Mouse (Mus musculus) G1E-ER4 (cell line): ENCODE data around the gene Mapkapk3. TPM values are rescaled to one million over a fixed set of nuclear protein-coding genes. Genes with fewer than 3 reads are reported as not detected.

Experiments
- GATA1 ChIP-seq: IDR thresholded peaks from one replicate; pipeline ENCODE4 v1.8.0; 2012; ENCODE audit warnings: low read length, inconsistent platforms
- polyA plus RNA-seq: library from polyadenylated mRNA; stranded (reverse); fragments of >175 nt; gene quantifications from 2 replicates; pipeline ENCODE4 v1.2.3, GENCODE M21; 2012

The Mapkapk3 gene
- polyA plus RNA-seq, 1 experiment = 51.9 TPM

DNA sequence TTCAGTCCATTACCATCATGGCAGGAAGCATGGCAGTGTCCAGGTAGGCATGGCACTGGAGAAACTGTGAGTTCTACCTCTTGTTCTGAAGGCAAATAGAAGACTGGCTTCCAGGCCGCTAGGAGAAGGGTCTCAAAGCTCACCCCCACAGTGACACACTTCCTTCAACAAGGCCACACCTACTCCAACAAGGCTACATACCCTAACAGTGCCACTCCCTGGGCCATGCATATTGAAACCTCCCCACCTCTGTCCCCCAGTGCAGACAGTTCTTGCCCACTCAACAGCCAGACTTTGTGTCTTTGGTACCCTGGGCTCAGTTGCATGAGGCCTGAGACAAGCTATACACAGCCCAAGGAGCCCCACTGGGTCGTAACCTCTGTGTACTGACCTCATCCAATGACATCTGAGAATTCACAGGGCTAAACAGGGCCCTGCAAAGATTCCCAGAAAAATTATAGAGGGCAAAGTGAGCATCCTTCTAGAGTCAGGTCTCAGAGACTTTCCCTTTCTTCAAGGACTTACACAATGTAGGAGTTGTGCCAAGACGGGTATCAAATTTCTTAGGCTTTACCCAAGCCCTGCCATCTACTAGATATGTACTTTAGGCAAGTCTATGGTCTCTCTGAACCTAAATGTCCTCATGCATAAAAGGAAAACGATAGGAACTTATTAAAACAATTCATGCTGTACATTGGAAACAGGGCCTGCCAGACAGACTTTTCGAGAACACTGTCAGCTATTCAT is 8.3 kb downstream of the Mapkapk3 start:
- no peak for TF ChIP-seq GATA1

DNA sequence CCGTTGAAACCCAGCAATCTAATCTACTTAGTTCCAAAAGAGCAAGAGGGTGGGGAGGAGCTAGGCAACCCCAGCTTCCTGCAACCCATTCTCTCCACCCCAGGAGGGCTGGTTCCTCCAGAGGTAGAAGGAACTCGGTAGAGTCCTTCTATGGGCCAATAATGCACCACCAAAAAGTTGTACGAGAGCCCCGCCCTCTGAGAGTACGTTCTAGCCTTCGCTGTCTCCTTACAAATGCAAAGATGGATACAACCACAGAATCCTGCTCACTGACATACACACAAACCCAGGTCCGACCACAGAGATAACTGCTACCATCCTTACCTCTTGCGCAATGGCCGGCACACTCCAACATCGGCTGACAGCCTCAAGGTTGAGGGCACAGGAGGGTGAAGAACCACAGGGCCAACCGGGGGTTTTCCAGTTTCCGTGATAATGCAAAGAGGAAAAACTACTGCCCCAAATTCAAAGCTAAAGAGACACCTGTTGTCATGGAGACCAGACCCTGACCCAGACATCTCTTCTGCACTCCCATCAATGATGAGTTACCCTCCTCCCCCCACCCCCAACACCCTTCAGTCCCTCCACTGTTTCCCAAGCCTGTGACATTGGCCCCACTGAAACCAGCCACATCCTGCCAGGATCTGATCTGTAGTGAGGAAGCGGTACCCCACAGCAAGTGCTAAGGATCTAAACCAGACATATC is 9.2 kb downstream of the Mapkapk3 start:
- TF ChIP-seq GATA1 = no peak

DNA sequence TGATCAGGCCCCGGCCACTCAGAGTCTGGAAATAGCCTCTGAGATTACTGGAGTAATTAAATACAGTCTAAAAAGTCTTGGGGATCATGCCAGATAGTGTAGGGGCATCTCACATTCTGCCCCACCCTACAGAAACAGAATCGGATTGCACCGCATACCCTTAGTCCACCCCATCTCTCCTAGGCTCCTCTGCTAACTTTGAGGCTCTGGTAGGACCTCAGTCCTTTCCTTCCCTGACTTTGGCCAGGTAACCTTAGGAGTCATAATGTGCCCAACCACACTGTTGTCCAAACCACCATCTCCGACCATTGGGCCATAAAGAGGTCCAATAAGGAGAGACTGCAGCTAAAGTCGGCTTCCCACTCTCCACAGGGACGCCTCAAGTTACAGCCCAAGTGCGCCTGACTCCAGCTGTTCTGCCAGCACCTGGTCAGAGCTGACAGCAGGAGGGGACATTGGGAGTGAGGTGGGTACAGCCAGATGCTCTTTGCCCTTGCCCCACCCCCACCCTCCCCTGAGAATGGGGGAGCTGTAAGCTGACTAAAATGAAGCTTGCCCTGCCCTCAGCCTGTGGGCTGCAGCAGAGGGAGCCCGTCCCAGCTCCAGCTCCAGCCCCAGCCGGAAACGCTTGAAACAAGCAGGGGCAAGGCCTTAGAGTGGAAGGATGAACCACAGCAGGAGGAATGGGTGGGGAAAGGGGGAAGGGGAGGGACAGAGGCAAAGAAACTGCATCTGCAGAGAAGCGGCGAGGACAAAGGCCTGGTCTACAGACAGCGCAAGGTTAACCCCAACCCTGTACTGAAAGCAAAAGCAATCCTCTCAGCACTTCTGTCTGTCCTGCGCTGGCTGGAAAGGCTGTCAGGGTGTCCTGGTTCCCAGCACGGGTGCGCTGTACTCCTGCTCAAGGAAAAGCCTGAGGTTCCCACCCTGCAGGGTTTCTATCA is 10.0 kb downstream of the Mapkapk3 start:
- TF ChIP-seq GATA1 = no peak

DNA sequence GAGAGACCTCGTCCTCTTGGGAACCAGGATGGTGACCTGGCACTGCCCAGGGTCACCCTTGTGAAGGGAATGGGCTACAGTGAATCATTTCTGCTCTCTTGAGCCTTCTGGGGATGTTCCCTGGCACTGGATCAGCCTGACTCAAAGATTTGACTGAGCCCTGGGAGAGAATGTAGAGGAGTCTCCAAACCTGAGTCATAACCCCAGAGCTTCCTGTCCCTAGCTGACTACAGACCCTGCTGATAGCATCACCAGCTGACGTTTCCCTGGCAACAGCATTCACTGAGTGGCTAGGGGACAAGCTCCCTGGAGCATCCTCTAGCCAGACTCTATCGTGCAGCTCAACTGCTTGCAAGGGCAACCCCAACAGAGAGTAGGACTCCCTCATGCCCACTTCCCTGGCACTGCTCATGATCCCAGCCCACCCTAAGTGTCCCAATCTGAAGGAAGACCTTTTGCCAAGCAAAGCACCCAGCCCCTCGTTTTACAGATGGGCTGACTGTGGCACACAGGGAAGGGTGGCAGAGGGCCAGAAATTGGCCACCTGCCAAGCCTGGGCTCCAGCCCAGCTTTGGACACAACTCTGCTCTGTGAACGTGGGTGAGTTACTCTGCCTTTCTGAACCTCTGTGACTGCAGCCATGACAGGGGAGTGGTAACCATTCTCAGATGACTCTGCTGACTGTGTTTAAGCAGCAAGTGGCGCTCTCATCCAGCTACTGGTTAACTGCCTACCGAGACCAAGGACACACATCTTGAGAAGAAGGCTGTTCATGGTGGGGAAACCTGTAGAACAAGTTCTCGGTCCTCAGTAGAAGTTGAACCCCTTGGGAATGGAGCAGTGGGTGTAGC is 10.9 kb downstream of the Mapkapk3 start:
- TF ChIP-seq GATA1 = no peak

DNA sequence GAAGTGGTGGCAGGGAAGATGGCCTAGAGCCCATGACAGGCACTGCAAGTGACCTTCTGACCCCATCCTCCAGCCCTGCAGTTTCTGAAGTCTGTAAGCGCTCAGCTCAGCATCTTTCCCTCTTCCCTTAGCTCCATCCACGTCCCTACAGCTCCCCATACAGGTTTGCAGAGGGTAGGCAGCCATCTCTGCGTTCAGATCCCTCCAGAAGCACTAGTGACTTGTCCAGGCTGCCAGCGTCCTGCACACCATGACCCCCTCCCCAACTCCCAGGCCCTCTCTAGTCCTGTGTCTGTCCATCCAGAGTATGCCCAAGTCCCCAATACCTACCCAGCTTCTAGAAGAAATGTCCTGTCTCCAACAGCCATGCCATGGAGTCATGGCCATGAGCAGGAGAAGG is 11.6 kb downstream of the Mapkapk3 start:
- no peak for TF ChIP-seq GATA1

DNA sequence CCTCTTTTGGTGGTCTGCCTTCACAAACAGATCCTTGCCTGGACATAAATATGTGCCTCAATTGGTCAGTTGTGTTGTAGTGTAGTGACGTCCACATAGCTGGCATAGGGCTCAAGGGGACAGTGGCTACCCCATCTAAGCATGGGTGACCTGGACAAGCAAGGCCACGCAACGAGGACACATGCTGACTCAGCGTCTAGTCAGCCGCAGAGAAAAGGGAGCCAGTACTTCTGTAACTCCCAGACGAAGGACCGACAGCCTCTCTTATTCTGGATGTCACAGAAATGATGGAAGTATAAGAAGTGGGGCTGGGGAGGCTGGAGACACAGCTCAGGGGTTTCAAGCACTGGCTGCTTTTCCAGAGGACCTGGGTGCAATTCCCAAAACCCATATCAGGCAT is 12.1 kb downstream of the Mapkapk3 start:
- TF ChIP-seq GATA1 = no peak

DNA sequence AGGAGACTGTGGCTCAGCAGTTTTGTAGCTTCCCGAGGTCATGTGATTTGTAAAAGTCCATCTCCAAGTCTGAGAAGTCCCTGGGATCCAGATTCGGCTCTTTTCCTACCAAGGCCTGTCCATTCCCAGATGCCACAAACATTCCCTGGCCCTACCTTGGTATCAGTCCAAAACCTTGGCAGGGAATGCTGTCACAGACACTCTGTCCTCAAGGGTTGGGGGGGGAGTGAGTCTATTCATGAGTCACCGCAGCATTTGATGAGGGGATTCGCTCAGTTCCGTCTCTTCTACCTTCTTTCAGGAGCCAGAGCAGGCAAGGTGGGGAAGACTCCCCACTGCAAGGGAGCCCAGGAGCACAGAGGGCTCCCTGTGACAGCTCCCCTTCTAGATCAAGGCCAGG is 14.0 kb downstream of the Mapkapk3 start:
- TF ChIP-seq GATA1 = no peak

DNA sequence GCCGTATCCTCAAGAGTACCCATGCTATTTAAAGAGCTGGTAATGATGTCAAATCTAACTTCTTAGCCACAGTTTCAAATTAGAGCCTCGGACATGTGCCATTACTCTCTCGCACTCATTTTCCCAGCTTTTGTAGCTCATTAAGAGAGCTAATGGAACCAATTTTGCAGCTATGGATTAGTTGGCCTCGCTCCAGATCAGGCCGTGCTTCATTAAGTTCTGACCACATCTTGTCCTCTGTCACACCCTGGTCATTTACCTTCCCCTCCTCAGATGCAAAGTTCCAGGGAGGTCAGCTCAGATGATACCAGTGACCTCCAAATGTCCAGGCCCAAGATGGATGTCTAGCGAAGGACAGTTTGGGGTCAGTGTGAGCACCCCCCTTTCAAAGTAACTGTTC is 14.9 kb downstream of the Mapkapk3 start:
- TF ChIP-seq GATA1 = no peak

DNA sequence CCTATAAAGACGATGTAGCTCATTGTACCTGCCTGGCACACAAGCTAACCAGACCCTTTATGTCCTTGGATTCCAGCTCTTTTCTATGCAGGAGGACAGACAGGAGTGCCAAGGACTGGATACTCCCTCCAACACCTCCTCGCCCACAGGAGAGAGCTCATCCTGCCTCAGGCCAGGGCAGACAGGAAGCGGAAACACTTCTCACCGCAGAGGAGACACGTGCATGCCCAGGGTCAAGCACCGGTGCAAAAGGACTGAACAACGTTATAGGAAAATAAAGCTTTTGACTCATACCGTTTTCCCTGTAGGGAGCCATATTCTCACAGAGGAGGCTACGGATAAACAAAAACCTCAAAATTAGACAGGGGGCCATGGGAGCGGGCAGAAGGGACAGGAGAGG is 16.5 kb downstream of the Mapkapk3 start:
- TF ChIP-seq GATA1 = no peak

DNA sequence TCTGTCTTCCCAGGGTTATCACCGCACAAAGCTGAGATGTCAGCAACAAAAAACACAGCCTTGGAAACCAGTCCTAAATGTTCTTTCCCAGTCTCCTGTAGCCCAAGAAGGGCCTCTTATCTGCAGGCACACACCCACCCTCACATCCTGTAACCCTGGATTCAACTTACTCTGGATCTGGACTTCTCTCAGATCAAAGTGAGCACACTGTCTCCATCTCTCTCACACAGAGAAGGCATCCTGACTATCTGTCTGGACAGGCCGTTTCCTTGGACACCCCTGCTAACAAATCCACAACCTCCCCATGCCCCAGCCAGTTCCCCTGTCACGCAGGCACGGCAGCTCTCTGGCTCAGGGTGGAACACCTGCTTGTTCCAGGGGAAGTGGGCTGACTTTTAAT is 17.4 kb downstream of the Mapkapk3 start:
- TF ChIP-seq GATA1 = no peak

DNA sequence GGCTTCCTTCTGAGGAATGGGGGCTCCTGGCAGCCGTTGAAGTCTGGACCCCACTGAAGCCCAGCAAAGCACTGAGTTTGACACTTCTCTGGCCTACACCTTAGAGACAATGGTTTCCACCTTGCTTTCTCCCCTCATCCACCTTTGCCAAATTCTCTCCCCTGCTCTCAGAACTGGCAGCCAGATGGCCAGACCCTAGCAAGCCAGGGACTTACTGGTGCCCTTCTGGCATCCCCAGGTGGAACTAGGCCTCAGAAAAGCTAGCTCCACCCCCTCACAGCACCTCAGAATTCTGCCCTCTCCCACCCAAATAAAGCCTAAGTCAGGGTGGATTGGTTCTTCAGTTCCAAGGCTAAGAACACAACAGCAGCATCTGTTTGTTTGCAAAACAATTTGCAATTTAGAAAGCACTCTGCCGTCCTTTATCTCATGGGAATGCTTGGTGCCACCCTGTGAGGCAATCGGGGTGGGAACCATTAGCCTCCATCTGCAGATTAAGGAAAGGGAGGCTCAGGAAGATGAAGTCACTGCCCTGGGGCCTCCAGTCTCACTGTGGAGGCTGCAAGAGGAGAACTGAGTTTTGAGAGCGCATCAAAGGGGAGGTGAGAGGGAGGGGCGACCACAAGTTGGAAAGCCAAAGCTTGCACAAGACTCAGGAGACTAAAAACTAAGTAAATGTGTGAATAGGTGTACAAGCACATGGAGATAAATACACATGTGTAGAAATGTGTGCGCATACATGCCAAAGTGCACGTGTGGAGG is 18.3 kb downstream of the Mapkapk3 start:
- no peak for TF ChIP-seq GATA1

DNA sequence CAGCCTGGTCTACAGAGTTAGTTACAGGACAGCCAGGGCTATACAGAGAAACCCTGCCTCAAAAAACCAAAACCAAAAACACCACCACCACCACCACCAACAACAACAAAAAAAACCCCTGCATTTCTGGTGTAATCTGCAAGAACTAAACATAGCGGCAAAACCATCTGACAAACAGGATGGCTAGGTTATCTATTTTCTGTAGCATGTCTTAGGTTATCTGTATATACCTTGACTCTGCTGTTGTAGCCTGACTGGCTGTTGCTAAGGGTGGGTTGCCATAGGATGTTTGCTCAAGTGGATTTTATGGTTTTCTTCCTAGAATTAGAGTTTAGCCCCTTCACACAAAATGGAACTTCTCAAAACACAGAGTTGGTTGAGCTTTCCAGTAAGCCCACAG is 19.9 kb downstream of the Mapkapk3 start:
- no peak for TF ChIP-seq GATA1

DNA sequence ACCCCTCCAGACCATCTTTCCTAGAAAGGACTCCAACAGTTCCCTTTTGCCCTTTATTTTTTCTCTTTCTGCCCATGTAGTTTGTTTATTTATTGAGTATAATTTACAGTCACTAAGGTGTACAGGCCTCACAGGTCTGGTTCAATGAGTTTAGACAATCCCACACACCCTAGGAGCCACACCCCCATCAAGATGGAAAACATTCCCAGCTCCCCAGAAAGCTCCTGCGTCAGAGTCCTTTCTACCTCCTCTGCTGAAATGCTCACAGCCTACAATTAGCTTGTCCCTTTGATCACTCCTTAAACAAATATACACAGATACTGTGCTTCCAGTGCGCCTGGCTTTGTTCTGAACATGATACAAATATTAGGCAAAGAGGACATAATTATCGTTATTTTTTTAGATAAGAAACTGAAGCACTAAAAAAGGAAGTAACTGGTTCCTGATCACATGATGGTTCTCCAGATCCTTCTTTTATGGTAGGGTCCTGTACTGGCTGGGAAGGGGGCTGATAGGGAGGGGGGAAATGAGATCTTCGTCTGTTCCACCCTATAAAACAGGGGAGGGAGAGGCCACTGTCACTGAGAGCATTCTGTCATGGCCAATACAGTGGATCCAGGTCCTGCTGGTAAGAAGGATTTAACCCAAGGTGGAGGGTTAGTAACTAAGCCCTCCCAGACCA is 21.8 kb downstream of the Mapkapk3 start:
- TF ChIP-seq GATA1 = no peak

DNA sequence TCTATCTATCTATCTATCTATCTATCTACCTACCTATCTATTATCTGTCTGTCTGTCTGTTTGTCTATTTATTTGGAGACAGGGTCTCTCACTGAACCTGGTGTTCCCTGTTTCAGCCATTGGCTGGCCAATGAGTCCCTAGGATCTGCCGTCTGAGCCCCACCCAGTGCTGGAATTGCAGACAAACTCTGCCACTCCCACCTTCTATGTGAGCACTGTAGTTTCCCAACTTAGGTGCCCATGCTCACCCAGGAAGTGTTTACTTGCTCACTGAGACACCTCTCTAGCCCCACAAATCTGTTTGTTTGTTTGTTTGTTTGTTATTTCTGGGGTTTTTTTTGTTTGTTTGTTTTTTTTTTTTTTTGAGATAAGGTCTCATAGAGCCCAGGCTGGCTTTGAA is 22.6 kb downstream of the Mapkapk3 start:
- TF ChIP-seq GATA1 = no peak
